In genomic region chr10:12796510-12796840, GRCm38 (mm10) we compare ENCODE assay signal across 14 mouse cellular contexts.
DNase-seq lines count a peak whose midpoint lies in the region; ATAC-seq and TF ChIP-seq lines count a peak whose summit lies in the region.
"Had no signal": no experiment of that assay in that cellular context is flagged by ENCODE, and none has a peak within 500 bp of the region (broad histone marks: within the 10 kb centered on the region; RNA-seq: fewer than 3 reads in every experiment).

No protein-coding gene starts in this region.

- no peaks in the 10 kb centered on the region for H3K27me3 ChIP-seq in forebrain, embryonic 13.5 days
- H3K27me3 ChIP-seq in forebrain, embryonic 11.5 days (ENCODE audit: control insufficient read depth, insufficient read depth, low read length): no peaks in the 10 kb centered on the region
- no peaks in the 10 kb centered on the region for H3K27me3 ChIP-seq in hindbrain, postnatal 0 days (ENCODE audit: insufficient read depth, low read length)
- H3K27me3 ChIP-seq in intestine, embryonic 15.5 days (replicated peaks): no peaks in the 10 kb centered on the region
- H3K27me3 ChIP-seq: embryonic facial prominence, embryonic 13.5 days; lung, embryonic 15.5 days had no signal

- H3K4me3 ChIP-seq in forebrain, embryonic 13.5 days: no peak overlapping the region
- no peak overlapping the region for H3K4me3 ChIP-seq in forebrain, embryonic 11.5 days (ENCODE audit: low read depth, low read length)
- no peak overlapping the region for H3K4me3 ChIP-seq in hindbrain, postnatal 0 days (ENCODE audit: low read length)
- H3K4me3 ChIP-seq in intestine, embryonic 15.5 days (replicated peaks): no peak overlapping the region
- H3K4me3 ChIP-seq: embryonic facial prominence, embryonic 13.5 days; lung, embryonic 15.5 days had no signal

- H3K9me3 ChIP-seq in forebrain, embryonic 13.5 days (replicated peaks): no peaks in the 10 kb centered on the region
- H3K9me3 ChIP-seq in forebrain, embryonic 11.5 days (ENCODE audit: control insufficient read depth, low read length): no peaks in the 10 kb centered on the region
- no peaks in the 10 kb centered on the region for H3K9me3 ChIP-seq in hindbrain, postnatal 0 days (ENCODE audit: low read length)
- H3K9me3 ChIP-seq in intestine, embryonic 15.5 days: no peaks in the 10 kb centered on the region
- H3K9me3 ChIP-seq: embryonic facial prominence, embryonic 13.5 days; lung, embryonic 15.5 days had no signal

- no peak overlapping the region for H3K27ac ChIP-seq in forebrain, embryonic 13.5 days
- no peak overlapping the region for H3K27ac ChIP-seq in forebrain, embryonic 11.5 days (ENCODE audit: low read depth, low read length)
- H3K27ac ChIP-seq in hindbrain, postnatal 0 days: peak overlapping the region; percentile 52; the same call in 1 of the 2 replicates
- H3K27ac ChIP-seq in intestine, embryonic 15.5 days: no peak overlapping the region
- H3K27ac ChIP-seq: embryonic facial prominence, embryonic 13.5 days; kidney, postnatal 0 days; lung, embryonic 15.5 days had no signal

- WGBS in forebrain, embryonic 13.5 days: 62% methylated on average over 1 of the region's 1 CpGs
- 80% methylated on average over 1 of the region's 1 CpGs for WGBS in forebrain, embryonic 11.5 days
- WGBS in hindbrain, postnatal 0 days: 60% methylated on average over 1 of the region's 1 CpGs
- WGBS in intestine, embryonic 15.5 days: 85% methylated on average over 1 of the region's 1 CpGs

- H3K4me2 ChIP-seq in forebrain, embryonic 13.5 days: no peak overlapping the region
- H3K4me2 ChIP-seq in forebrain, embryonic 11.5 days (ENCODE audit: low read depth, low read length, severe bottlenecking): no peak overlapping the region
- H3K4me2 ChIP-seq in hindbrain, postnatal 0 days (ENCODE audit: low read depth, low read length): no peak overlapping the region
- no peak overlapping the region for H3K4me2 ChIP-seq in intestine, embryonic 15.5 days (replicated peaks)
- H3K4me2 ChIP-seq: embryonic facial prominence, embryonic 13.5 days; lung, embryonic 15.5 days had no signal

- H3K9ac ChIP-seq in forebrain, embryonic 13.5 days: no peak overlapping the region
- H3K9ac ChIP-seq in forebrain, embryonic 11.5 days (ENCODE audit: low read length): no peak overlapping the region
- H3K9ac ChIP-seq in hindbrain, postnatal 0 days (replicated peaks; ENCODE audit: low read length): no peak overlapping the region
- H3K9ac ChIP-seq in intestine, embryonic 15.5 days: no peak overlapping the region
- H3K9ac ChIP-seq: embryonic facial prominence, embryonic 13.5 days; lung, embryonic 15.5 days had no signal

- ATAC-seq in forebrain, embryonic 13.5 days: 0 out of 2 replicates have a peak, but pooled peaks have one; percentile 27
- no peak for ATAC-seq in forebrain, embryonic 11.5 days (replicated peaks; ENCODE audit: low FRiP score)
- ATAC-seq in hindbrain, postnatal 0 days: peak; percentile 85
- ATAC-seq in intestine, embryonic 15.5 days: no peak
- no peak for ATAC-seq in megakaryocyte progenitor cell, adult 5-6 weeks (replicated peaks; ENCODE audit: poor library complexity)

- no peaks in the 10 kb centered on the region for H3K36me3 ChIP-seq in forebrain, embryonic 13.5 days (ENCODE audit: poor library complexity, severe bottlenecking)
- H3K36me3 ChIP-seq in forebrain, embryonic 11.5 days (ENCODE audit: control insufficient read depth, insufficient read depth, low read length): no peaks in the 10 kb centered on the region
- H3K36me3 ChIP-seq in hindbrain, postnatal 0 days (ENCODE audit: insufficient read depth, low read length): no peaks in the 10 kb centered on the region
- no peaks in the 10 kb centered on the region for H3K36me3 ChIP-seq in intestine, embryonic 15.5 days
- H3K36me3 ChIP-seq: embryonic facial prominence, embryonic 13.5 days; lung, embryonic 15.5 days had no signal

- DNase-seq in forebrain, embryonic 11.5 days (ENCODE audit: low spot score): no peak
- peak; percentile 96 for DNase-seq in brain, adult 2 months (ENCODE audit: low read depth, low spot score)
- peak; percentile 80 to 86 for DNase-seq in cerebellum, postnatal 10 days
- DNase-seq in hindbrain, postnatal 0 days (ENCODE audit: low spot score): peak; percentile 74
- DNase-seq in layer of hippocampus, adult 18-20 months (ENCODE audit: low spot score in 2 of 2): no peak
- DNase-seq: adrenal gland, postnatal 10 days; layer of hippocampus, postnatal 36 days; right cerebral cortex, adult 18-20 months had no signal

- H3K4me1 ChIP-seq in forebrain, embryonic 13.5 days: peaks cover 12% of the 10 kb centered on the region
- no peaks in the 10 kb centered on the region for H3K4me1 ChIP-seq in forebrain, embryonic 11.5 days (replicated peaks; ENCODE audit: control insufficient read depth, insufficient read depth, low read length)
- H3K4me1 ChIP-seq in hindbrain, postnatal 0 days (ENCODE audit: insufficient read depth, low read length): peaks cover 11% of the 10 kb centered on the region
- H3K4me1 ChIP-seq in intestine, embryonic 15.5 days (replicated peaks): peaks cover 9% of the 10 kb centered on the region; the same call in 1 of the 2 replicates

- TF ChIP-seq CTCF in hindbrain, postnatal 0 days (IDR thresholded peaks at IDR 0.05; ENCODE audit: low read depth): no peak

Comparison
In these comparisons a context has a peak if more than half of its experiments do, and no peak if none do; other contexts are left out.
1. ATAC-seq: peak in forebrain, embryonic 13.5 days (single experiment) and hindbrain, postnatal 0 days (single experiment); none in forebrain, embryonic 11.5 days (single experiment), intestine, embryonic 15.5 days (single experiment) and megakaryocyte progenitor cell, adult 5-6 weeks (single experiment).
2. DNase-seq: peak in brain, adult 2 months (single experiment), cerebellum, postnatal 10 days (2 of 2) and hindbrain, postnatal 0 days (single experiment); none in forebrain, embryonic 11.5 days (single experiment) and layer of hippocampus, adult 18-20 months (0 of 2).